Comparison of ENCODE assay signal across 19 mouse cellular contexts in the genomic region with DNA sequence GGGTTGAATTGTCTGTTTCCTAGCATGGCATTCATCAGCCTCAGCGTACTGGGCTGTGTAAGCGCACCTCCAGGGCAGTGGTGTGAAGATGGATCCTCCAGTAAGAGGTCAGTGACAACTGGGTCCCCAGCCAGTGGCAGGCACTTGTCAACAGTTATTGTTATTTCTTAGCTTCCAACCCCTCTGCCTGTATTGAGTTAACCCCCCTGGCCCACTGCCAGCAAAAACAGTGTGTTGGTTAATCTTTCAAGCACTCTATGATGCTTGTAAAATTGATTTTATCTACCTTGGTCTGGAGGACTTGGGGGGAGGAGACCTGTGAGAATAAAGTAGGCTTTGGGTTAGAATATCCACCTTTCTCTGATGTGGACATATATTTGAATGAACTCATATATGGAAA. TPM values are rescaled to one million over a fixed set of nuclear protein-coding genes. Genes with fewer than 3 reads are reported as not detected.
DNase-seq lines count a peak whose midpoint lies in the region; ATAC-seq lines count a peak whose summit lies in the region.
"Had no signal": no experiment of that assay in that cellular context is flagged by ENCODE, and none has a peak within 500 bp of the region (broad histone marks: within the 10 kb centered on the region; RNA-seq: fewer than 3 reads in every experiment).

No protein-coding gene starts in this region.

- peak overlapping the region; percentile 55; the same call in 1 of the 2 replicates for H3K4me2 ChIP-seq in embryonic facial prominence, embryonic 13.5 days
- no peak overlapping the region for H3K4me2 ChIP-seq in heart, embryonic 16.5 days (ENCODE audit: low read depth, low read length)
- H3K4me2 ChIP-seq in lung, embryonic 15.5 days = no peak overlapping the region
- no peak overlapping the region for H3K4me2 ChIP-seq in embryonic facial prominence, embryonic 14.5 days (ENCODE audit: low read depth, low read length)

- intact Hi-C loops in heart, postnatal 25 days (cut with DNase I) = no loop called here

- H3K36me3 ChIP-seq in embryonic facial prominence, embryonic 13.5 days = no peaks in the 10 kb centered on the region
- no peaks in the 10 kb centered on the region for H3K36me3 ChIP-seq in embryonic facial prominence, embryonic 10.5 days (replicated peaks)
- no peaks in the 10 kb centered on the region for H3K36me3 ChIP-seq in heart, embryonic 16.5 days (ENCODE audit: control insufficient read depth, insufficient read depth)
- H3K36me3 ChIP-seq in lung, embryonic 15.5 days = no peaks in the 10 kb centered on the region
- H3K36me3 ChIP-seq in embryonic facial prominence, embryonic 14.5 days (ENCODE audit: control insufficient read depth, insufficient read depth, low read length) = no peaks in the 10 kb centered on the region
- H3K36me3 ChIP-seq: G1E; midbrain, embryonic 15.5 days; neural tube, embryonic 15.5 days had no signal

- no peak overlapping the region for H3K9ac ChIP-seq in embryonic facial prominence, embryonic 13.5 days
- no peak overlapping the region for H3K9ac ChIP-seq in heart, embryonic 16.5 days (ENCODE audit: low read length)
- H3K9ac ChIP-seq in lung, embryonic 15.5 days = no peak overlapping the region
- no peak overlapping the region for H3K9ac ChIP-seq in embryonic facial prominence, embryonic 14.5 days (ENCODE audit: low read depth, low read length)
- H3K9ac ChIP-seq: liver, embryonic 14.5 days; midbrain, embryonic 15.5 days; neural tube, embryonic 15.5 days had no signal

- peak overlapping the region; percentile 60; the same call in 1 of the 2 replicates for H3K27ac ChIP-seq in embryonic facial prominence, embryonic 13.5 days
- no peak overlapping the region for H3K27ac ChIP-seq in embryonic facial prominence, embryonic 10.5 days (replicated peaks)
- peak overlapping the region; percentile 60 for H3K27ac ChIP-seq in heart, embryonic 16.5 days (ENCODE audit: low read length)
- H3K27ac ChIP-seq in lung, embryonic 15.5 days = 0 out of 2 replicates have a peak overlapping the region, but pooled peaks have one; percentile 90
- H3K27ac ChIP-seq in embryonic facial prominence, embryonic 14.5 days (replicated peaks; ENCODE audit: low read depth, low read length) = no peak overlapping the region
- H3K27ac ChIP-seq: liver, embryonic 14.5 days; midbrain, embryonic 15.5 days; neural tube, embryonic 15.5 days had no signal

- peaks cover 51% of the 10 kb centered on the region for H3K4me1 ChIP-seq in embryonic facial prominence, embryonic 13.5 days
- H3K4me1 ChIP-seq in embryonic facial prominence, embryonic 10.5 days = peaks cover 45% of the 10 kb centered on the region
- H3K4me1 ChIP-seq in heart, embryonic 16.5 days (ENCODE audit: control insufficient read depth, insufficient read depth, low read length) = peaks cover 46% of the 10 kb centered on the region
- peaks cover 51% of the 10 kb centered on the region for H3K4me1 ChIP-seq in lung, embryonic 15.5 days
- peaks cover 39% of the 10 kb centered on the region for H3K4me1 ChIP-seq in embryonic facial prominence, embryonic 14.5 days (ENCODE audit: control insufficient read depth, insufficient read depth, low read length)

- DNase-seq in embryonic facial prominence, embryonic 10.5 days (ENCODE audit: low spot score) = no peak
- no peak for DNase-seq in heart, postnatal 25 days (ENCODE audit: low spot score)
- DNase-seq in lung, postnatal 25 days (ENCODE audit: low spot score) = no peak
- DNase-seq in embryonic facial prominence, embryonic 14.5 days (ENCODE audit: low spot score) = peak; percentile 57
- DNase-seq: adrenal gland, postnatal 25 days; cerebellum, adult 11 months; embryo, embryonic 11 days; spleen, adult 18-20 months; thymus, adult 18-20 months had no signal

- H3K9me3 ChIP-seq in embryonic facial prominence, embryonic 13.5 days = no peaks in the 10 kb centered on the region
- H3K9me3 ChIP-seq in embryonic facial prominence, embryonic 10.5 days = no peaks in the 10 kb centered on the region
- H3K9me3 ChIP-seq in heart, embryonic 16.5 days (replicated peaks; ENCODE audit: control insufficient read depth, low read length) = no peaks in the 10 kb centered on the region
- no peaks in the 10 kb centered on the region for H3K9me3 ChIP-seq in lung, embryonic 15.5 days
- H3K9me3 ChIP-seq in embryonic facial prominence, embryonic 14.5 days (ENCODE audit: control insufficient read depth, low read length) = no peaks in the 10 kb centered on the region
- H3K9me3 ChIP-seq: G1E; midbrain, embryonic 15.5 days; neural tube, embryonic 15.5 days had no signal

- H3K27me3 ChIP-seq in embryonic facial prominence, embryonic 13.5 days = no peaks in the 10 kb centered on the region
- peaks cover 60% of the 10 kb centered on the region for H3K27me3 ChIP-seq in embryonic facial prominence, embryonic 10.5 days (replicated peaks; ENCODE audit: low read depth, poor library complexity, severe bottlenecking)
- H3K27me3 ChIP-seq in heart, embryonic 16.5 days (ENCODE audit: control insufficient read depth, insufficient read depth, low read length) = no peaks in the 10 kb centered on the region
- no peaks in the 10 kb centered on the region for H3K27me3 ChIP-seq in lung, embryonic 15.5 days
- H3K27me3 ChIP-seq in embryonic facial prominence, embryonic 14.5 days (replicated peaks; ENCODE audit: control insufficient read depth, insufficient read depth, low read length) = no peaks in the 10 kb centered on the region
- H3K27me3 ChIP-seq: midbrain, embryonic 15.5 days; neural tube, embryonic 15.5 days had no signal

- ATAC-seq in embryonic facial prominence, embryonic 13.5 days (ENCODE audit: insufficient number of reproducible peaks, insufficient read depth, low FRiP score, low TSS enrichment, low read depth) = no peak
- ATAC-seq in heart, embryonic 16.5 days (replicated peaks; ENCODE audit: extremely low read depth, insufficient read depth, low FRiP score) = no peak
- ATAC-seq in lung, embryonic 15.5 days (ENCODE audit: borderline replicate concordance, extremely low read depth, low FRiP score, low TSS enrichment) = no peak
- ATAC-seq in embryonic facial prominence, embryonic 14.5 days (ENCODE audit: low read depth) = no peak
- ATAC-seq: CD4-positive, CD25-positive, alpha-beta regulatory T cell, adult 4 months; midbrain, embryonic 15.5 days had no signal

- H3K4me3 ChIP-seq in embryonic facial prominence, embryonic 13.5 days = no peak overlapping the region
- H3K4me3 ChIP-seq in embryonic facial prominence, embryonic 10.5 days = no peak overlapping the region
- H3K4me3 ChIP-seq in heart, embryonic 16.5 days (ENCODE audit: low read length) = no peak overlapping the region
- no peak overlapping the region for H3K4me3 ChIP-seq in lung, embryonic 15.5 days
- no peak overlapping the region for H3K4me3 ChIP-seq in embryonic facial prominence, embryonic 14.5 days (ENCODE audit: low read depth, low read length)
- H3K4me3 ChIP-seq: midbrain, embryonic 15.5 days; neural tube, embryonic 15.5 days had no signal

- 67% methylated on average over 2 of the region's 2 CpGs for WGBS in embryonic facial prominence, embryonic 13.5 days
- 82% methylated on average over 2 of the region's 2 CpGs for WGBS in embryonic facial prominence, embryonic 10.5 days
- 52% methylated on average over 2 of the region's 2 CpGs for WGBS in heart, embryonic 16.5 days
- 52% methylated on average over 2 of the region's 2 CpGs for WGBS in lung, embryonic 15.5 days
- WGBS in embryonic facial prominence, embryonic 14.5 days = 40% methylated on average over 2 of the region's 2 CpGs

RNA-seq across cellular contexts. Expression of a gene that starts 29.1 kb away (rescaled TPM):
- polyA plus RNA-seq in embryonic facial prominence, embryonic 13.5 days (2015; fragmentation: Nextera tagmentation; extraction: Ambion mirVana) = 25.3 and 26.0 TPM in 2 replicates
- 7.6 and 9.6 TPM in 2 replicates for polyA plus RNA-seq in embryonic facial prominence, embryonic 10.5 days (2016; fragmentation: Nextera tagmentation; extraction: Ambion mirVana)
- 6.8 TPM in 2 replicates for polyA plus RNA-seq in heart, embryonic 16.5 days (2015; fragmentation: Nextera tagmentation; extraction: Ambion mirVana)
- total RNA-seq in heart, postnatal 25 days (2021) = under 1 TPM in 1 of 2 experiments, not detected in 1; 0.11 TPM
- polyA plus RNA-seq in lung, embryonic 15.5 days (2015; fragmentation: Nextera tagmentation; extraction: Ambion mirVana) = 4.3 and 4.8 TPM in 2 replicates
- polyA plus RNA-seq in embryonic facial prominence, embryonic 14.5 days (2014; fragmentation: Nextera tagmentation; extraction: Ambion mirVana) = 13.3 and 21.3 TPM in 2 replicates
- total RNA-seq: adrenal gland, postnatal 25 days; G1E; megakaryocyte-erythroid progenitor cell, adult 5-6 weeks had no signal
- polyA plus RNA-seq: CD4-positive, CD25-positive, alpha-beta regulatory T cell, adult 4 months; G1E had no signal

RNA-seq across cellular contexts. Expression of a gene that starts 49.4 kb away (rescaled TPM):
- 2.3 and 3.5 TPM in 2 replicates for polyA plus RNA-seq in embryonic facial prominence, embryonic 13.5 days (2015; fragmentation: Nextera tagmentation; extraction: Ambion mirVana)
- polyA plus RNA-seq in embryonic facial prominence, embryonic 10.5 days (2016; fragmentation: Nextera tagmentation; extraction: Ambion mirVana) = 3.2 and 3.7 TPM in 2 replicates
- polyA plus RNA-seq in heart, embryonic 16.5 days (2015; fragmentation: Nextera tagmentation; extraction: Ambion mirVana) = 5.8 and 6.3 TPM in 2 replicates
- 10 to 100 TPM; 36.4 to 44.5 TPM for total RNA-seq in heart, postnatal 25 days (2021)
- 5.2 and 5.7 TPM in 2 replicates for polyA plus RNA-seq in lung, embryonic 15.5 days (2015; fragmentation: Nextera tagmentation; extraction: Ambion mirVana)
- polyA plus RNA-seq in embryonic facial prominence, embryonic 14.5 days (2014; fragmentation: Nextera tagmentation; extraction: Ambion mirVana) = 2.9 and 3.0 TPM in 2 replicates

RNA-seq across cellular contexts. Expression of a gene that starts 49.7 kb away (rescaled TPM):
- 0.21 TPM in 1 of 2 replicates, not detected in the other for polyA plus RNA-seq in embryonic facial prominence, embryonic 13.5 days (2015; fragmentation: Nextera tagmentation; extraction: Ambion mirVana)
- 0.18 and 0.37 TPM in 2 replicates for polyA plus RNA-seq in embryonic facial prominence, embryonic 10.5 days (2016; fragmentation: Nextera tagmentation; extraction: Ambion mirVana)
- 0.44 and 0.47 TPM in 2 replicates for polyA plus RNA-seq in heart, embryonic 16.5 days (2015; fragmentation: Nextera tagmentation; extraction: Ambion mirVana)
- total RNA-seq in heart, postnatal 25 days (2021) = not detected
- 0.37 and 0.64 TPM in 2 replicates for polyA plus RNA-seq in lung, embryonic 15.5 days (2015; fragmentation: Nextera tagmentation; extraction: Ambion mirVana)
- 0.65 TPM in 1 of 2 replicates, not detected in the other for polyA plus RNA-seq in embryonic facial prominence, embryonic 14.5 days (2014; fragmentation: Nextera tagmentation; extraction: Ambion mirVana)
- total RNA-seq: gastrocnemius, adult 8-10 months; megakaryocyte-erythroid progenitor cell, adult 5-6 weeks had no signal
- polyA plus RNA-seq: CD4-positive, CD25-positive, alpha-beta regulatory T cell, adult 4 months; G1E had no signal

Comparison
In these comparisons a context has a peak if more than half of its experiments do, and no peak if none do; other contexts are left out.
1. H3K27ac ChIP-seq: peak in embryonic facial prominence, embryonic 13.5 days (single experiment), heart, embryonic 16.5 days (single experiment) and lung, embryonic 15.5 days (single experiment); none in embryonic facial prominence, embryonic 10.5 days (single experiment) and embryonic facial prominence, embryonic 14.5 days (single experiment).